Mouse (Mus musculus) lung, postnatal 0 days (tissue): Measurements from ENCODE around the gene H1foo. TPM values are rescaled to one million over a fixed set of nuclear protein-coding genes. Genes with fewer than 3 reads are reported as not detected.

Experiments used
- ATAC-seq: fragments of 200-750 bp; cut with Nextera tagmentation; 2 replicates; pipeline ENCODE4 v1.8.0; 2017; ENCODE audit warnings: moderate library complexity
- DNase-seq: peaks from one replicate; pipeline ENCODE4 v3.0.0-alpha.2; 2016; ENCODE audit warnings: low spot score
- H3K27ac ChIP-seq: fragments of 300-500 bp; sonication (generic); 2 replicates; pipeline ENCODE4 v1.5.1; 2014; ENCODE audit warnings: antibody characterized with exemption, mild to moderate bottlenecking, low read length, mixed read lengths
- H3K27me3 ChIP-seq: fragments of 300-500 bp; sonication (generic); replicated peaks from 2 replicates; pipeline ENCODE4 v1.6.1; 2014; ENCODE audit warnings: low read length, mixed read lengths; ENCODE audit not compliant: insufficient read depth
- H3K36me3 ChIP-seq: fragments of 300-500 bp; sonication (generic); 2 replicates; pipeline ENCODE4 v1.6.1; 2014; ENCODE audit warnings: low read length, mixed read lengths; ENCODE audit not compliant: insufficient read depth
- H3K4me1 ChIP-seq: fragments of 300-500 bp; sonication (generic); 2 replicates; pipeline ENCODE4 v1.6.1; 2014; ENCODE audit warnings: antibody characterized with exemption, low read depth, low read length, mixed read lengths; ENCODE audit not compliant: insufficient read depth
- H3K4me2 ChIP-seq: fragments of 300-500 bp; sonication (generic); replicated peaks from 2 replicates; pipeline ENCODE4 v1.6.1; 2014; ENCODE audit warnings: low read depth, mild to moderate bottlenecking, low read length, moderate library complexity, mixed read lengths
- H3K4me3 ChIP-seq: fragments of 300-500 bp; sonication (generic); 2 replicates; pipeline ENCODE4 v1.5.1; 2014; ENCODE audit warnings: low read depth, low read length
- H3K9ac ChIP-seq: fragments of 300-500 bp; sonication (generic); replicated peaks from 2 replicates; pipeline ENCODE4 v1.6.1; 2014; ENCODE audit warnings: low read depth, mild to moderate bottlenecking
- H3K9me3 ChIP-seq: fragments of 300-500 bp; sonication (generic); 2 replicates; pipeline ENCODE4 v1.6.1; 2016; ENCODE audit warnings: low read length, mixed read lengths
- CTCF ChIP-seq: IDR thresholded peaks from 2 replicates; pipeline ENCODE4 v1.5.1; 2016; ENCODE audit warnings: antibody characterized with exemption, mild to moderate bottlenecking
- EP300 ChIP-seq: IDR thresholded peaks from 2 replicates; pipeline ENCODE4 v1.6.1; 2016; ENCODE audit warnings: antibody characterized with exemption, mild to moderate bottlenecking, control low read depth
- whole genome bisulfite sequencing: fragments of 180-500 bp; shearing (Covaris S2); extraction: QIAGEN DNeasy Blood & Tissue Kit; methylation state at CpG from one replicate; pipeline ENCODE4 v1.1.7; 2014; 5-methylcytosine and 5-hydroxymethylcytosine counted together
- polyA plus RNA-seq: library from polyadenylated mRNA; unstranded; fragments of >200 nt; fragmentation: Nextera tagmentation; extraction: Ambion mirVana; gene quantifications from 2 replicates; pipeline ENCODE4 v1.2.1, GENCODE M21; 2015

H1foo gene
- polyA plus RNA-seq, 1 experiment from 2014 or later = not detected

- Histone ChIP-seq H3K4me2 (no peak overlapping the region), H3K27me3 (no peaks in the 10 kb centered on the region), H3K27ac (peak overlapping the region; percentile 27; the same call in 1 of the 2 replicates), H3K36me3 (no peaks in the 10 kb centered on the region), H3K9me3 (no peaks in the 10 kb centered on the region), H3K4me3 (no peak overlapping the region), H3K4me1 (no peaks in the 10 kb centered on the region; the same call in 1 of the 2 replicates), H3K9ac (no peak overlapping the region)
- WGBS = 50% methylated on average over 9 of the region's 9 CpGs
- TF ChIP-seq CTCF = no peak
- no peak for TF ChIP-seq EP300
- ATAC-seq (peak; percentile 34), DNase-seq (peak; percentile 55)
These were observed 975 bp upstream of the H1foo start for GRCm38 (mm10) chr6:115943498-115944427.

- Histone ChIP-seq H3K9me3 (no peaks in the 10 kb centered on the region), H3K27ac (no peak overlapping the region), H3K4me3 (no peak overlapping the region), H3K36me3 (no peaks in the 10 kb centered on the region), H3K9ac (no peak overlapping the region), H3K4me1 (no peaks in the 10 kb centered on the region; the same call in 1 of the 2 replicates), H3K27me3 (no peaks in the 10 kb centered on the region), H3K4me2 (no peak overlapping the region)
- DNase-seq (no peak), ATAC-seq (no peak)
- TF ChIP-seq EP300 = no peak
- TF ChIP-seq CTCF = no peak
- 76% methylated on average over 8 of the region's 8 CpGs for WGBS
These were observed 895 bp downstream of the H1foo start for GRCm38 (mm10) chr6:115945633-115946032.

DNA sequence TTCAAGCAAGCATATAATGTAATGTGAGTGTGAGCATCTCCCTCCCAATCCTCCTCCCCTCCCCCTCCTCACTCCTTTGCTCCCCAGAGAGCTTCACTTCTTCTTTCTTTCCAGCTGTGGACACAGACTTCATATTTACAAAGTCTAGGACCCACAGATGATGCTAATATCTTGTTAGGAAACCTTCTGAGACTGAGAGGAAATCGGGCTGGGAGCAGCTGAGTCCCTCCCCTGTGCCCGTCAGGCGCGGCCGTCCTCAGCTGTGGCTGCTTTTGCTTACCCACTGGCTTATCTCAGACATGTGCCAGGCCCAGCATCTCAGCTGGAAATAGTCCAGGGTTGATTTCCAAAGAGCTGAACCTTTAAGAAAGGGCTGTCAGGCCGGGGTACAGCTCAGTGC is 1.7 kb downstream of the H1foo start:
- no peak overlapping the region for H3K27ac ChIP-seq
- no peak overlapping the region for H3K4me2 ChIP-seq

DNA sequence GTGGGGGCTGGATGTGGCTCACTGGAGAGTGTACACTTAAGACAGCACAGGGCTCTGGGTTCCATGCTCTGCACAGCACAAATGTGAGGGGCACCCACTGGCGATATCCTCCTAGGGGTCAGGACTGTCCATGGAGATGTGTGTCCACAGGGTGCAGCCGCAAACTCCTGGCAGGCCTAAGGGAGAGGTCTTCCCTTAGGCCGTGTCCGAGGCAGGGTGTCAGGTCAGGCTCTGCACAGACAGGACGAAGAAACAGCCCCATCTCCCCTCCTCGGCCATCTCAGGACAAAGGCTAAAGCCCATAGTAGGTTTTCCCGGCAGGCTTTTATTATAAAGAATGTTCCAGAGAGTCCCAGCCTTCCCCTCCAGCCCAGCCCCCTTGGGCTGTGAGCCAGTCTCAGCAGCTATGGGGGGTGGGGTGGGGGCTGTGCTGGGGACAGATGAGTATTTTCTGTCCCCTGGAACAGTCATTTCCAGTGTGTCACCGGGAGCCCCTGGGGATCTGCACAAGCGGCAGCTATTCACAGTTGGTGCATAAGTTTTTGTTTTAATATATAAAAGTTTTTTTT is 9.9 kb downstream of the H1foo start:
- H3K27me3 ChIP-seq = no peaks in the 10 kb centered on the region
- H3K9ac ChIP-seq = no peak overlapping the region
- no peak overlapping the region for H3K4me2 ChIP-seq
- H3K4me1 ChIP-seq = peaks cover 22% of the 10 kb centered on the region
- WGBS = 60% methylated on average over 9 of the region's 9 CpGs
- H3K9me3 ChIP-seq = no peaks in the 10 kb centered on the region
- 0 out of 2 replicates have a peak, but pooled peaks have one; percentile 3 for ATAC-seq
- TF ChIP-seq CTCF (no peak), EP300 (no peak)
- H3K36me3 ChIP-seq = peaks cover 3% of the 10 kb centered on the region; the same call in 1 of the 2 replicates
- no peak overlapping the region for H3K4me3 ChIP-seq
- DNase-seq = peak; percentile 44
- no peak overlapping the region for H3K27ac ChIP-seq

More for the DNA sequence above, 1.7 kb downstream of the H1foo start:
- H3K9me3 ChIP-seq = no peaks in the 10 kb centered on the region
- H3K4me3 ChIP-seq = no peak overlapping the region
- H3K4me1 ChIP-seq = no peaks in the 10 kb centered on the region; the same call in 1 of the 2 replicates
- no peak overlapping the region for H3K9ac ChIP-seq
- no peaks in the 10 kb centered on the region for H3K36me3 ChIP-seq
- peak; percentile 29; the same call in 1 of the 2 replicates for ATAC-seq
- no peak for TF ChIP-seq CTCF
- TF ChIP-seq EP300 = no peak
- DNase-seq = peak; percentile 52
- H3K27me3 ChIP-seq = no peaks in the 10 kb centered on the region
- 19% methylated on average over 6 of the region's 6 CpGs for WGBS

- H3K4me1 ChIP-seq = peaks cover 23% of the 10 kb centered on the region
- no peaks in the 10 kb centered on the region for H3K9me3 ChIP-seq
- H3K4me3 ChIP-seq = no peak overlapping the region
- H3K27me3 ChIP-seq = no peaks in the 10 kb centered on the region
- no peak overlapping the region for H3K4me2 ChIP-seq
- WGBS = 80% methylated on average over 4 of the region's 4 CpGs
- no peak for TF ChIP-seq CTCF
- no peak for TF ChIP-seq EP300
- DNase-seq (no peak), ATAC-seq (no peak)
- H3K36me3 ChIP-seq = peaks cover 5% of the 10 kb centered on the region; the same call in 1 of the 2 replicates
- no peak overlapping the region for H3K9ac ChIP-seq
- 0 out of 2 replicates have a peak overlapping the region, but pooled peaks have one; percentile 20 for H3K27ac ChIP-seq
These were observed 10.4 kb downstream of the H1foo start for GRCm38 (mm10) chr6:115955169-115955568.

- ATAC-seq (no peak), DNase-seq (no peak)
- no peaks in the 10 kb centered on the region for H3K9me3 ChIP-seq
- H3K4me3 ChIP-seq = no peak overlapping the region
- H3K27ac ChIP-seq = 0 out of 2 replicates have a peak overlapping the region, but pooled peaks have one; percentile 20
- peaks cover 10% of the 10 kb centered on the region; the same call in 1 of the 2 replicates for H3K36me3 ChIP-seq
- peaks cover 23% of the 10 kb centered on the region for H3K4me1 ChIP-seq
- no peak overlapping the region for H3K4me2 ChIP-seq
- H3K9ac ChIP-seq = no peak overlapping the region
- WGBS = 81% methylated on average over 11 of the region's 11 CpGs
- TF ChIP-seq CTCF (no peak), EP300 (no peak)
- H3K27me3 ChIP-seq = no peaks in the 10 kb centered on the region
These were observed 10.9 kb downstream of the H1foo start for GRCm38 (mm10) chr6:115955664-115956063.
